Mouse (Mus musculus): Measurements from ENCODE around the gene Rpl36al.
"Not testable (repeated sequence)": the region's sequence is repeated elsewhere in the genome, so short reads cannot be mapped to it uniquely, and the experiment has no call there.

Rpl36al gene

DNA sequence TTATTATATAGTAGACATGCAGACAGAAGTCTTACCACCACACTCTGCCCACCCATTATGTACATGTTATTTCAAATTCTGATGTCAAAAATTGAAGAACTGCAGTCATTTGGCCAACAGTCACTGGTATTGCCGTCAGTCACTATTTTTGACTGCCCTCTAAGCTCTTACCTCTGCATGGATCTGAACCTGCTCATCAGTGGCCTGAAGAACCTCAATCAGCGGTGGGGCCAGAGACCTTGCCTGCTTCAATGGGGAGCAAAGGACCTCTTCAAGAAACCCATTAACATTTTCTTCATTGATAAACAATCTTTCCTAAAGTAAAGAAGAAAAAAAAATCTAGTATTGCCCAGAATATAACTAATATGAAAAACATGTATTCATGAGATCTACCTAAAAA lies 8.8 kb upstream of the Rpl36al start:
- DNase-seq (ENCODE audit: low read depth), result no peak

DNA sequence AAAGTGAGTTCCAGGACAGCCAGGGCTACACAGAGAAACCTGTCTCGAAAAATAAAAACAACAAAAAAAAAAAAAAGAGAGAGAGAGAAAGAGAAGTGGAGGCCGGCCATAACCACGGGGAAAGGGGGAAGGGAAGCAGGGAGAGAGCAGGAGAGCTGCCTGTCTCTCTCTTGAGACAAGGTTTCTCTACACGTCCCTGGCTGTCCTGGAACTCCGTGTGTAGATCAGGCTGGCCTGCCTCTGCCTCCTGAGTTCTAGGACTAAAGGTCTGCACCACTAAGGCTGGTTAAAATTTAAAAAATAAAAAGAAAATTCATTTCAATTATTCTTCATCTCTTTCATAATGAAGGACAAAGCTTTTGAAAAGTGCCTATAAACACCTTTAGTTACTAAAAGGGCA lies 7.5 kb upstream of the Rpl36al start:
- no peak for DNase-seq (ENCODE audit: low read depth)

DNA sequence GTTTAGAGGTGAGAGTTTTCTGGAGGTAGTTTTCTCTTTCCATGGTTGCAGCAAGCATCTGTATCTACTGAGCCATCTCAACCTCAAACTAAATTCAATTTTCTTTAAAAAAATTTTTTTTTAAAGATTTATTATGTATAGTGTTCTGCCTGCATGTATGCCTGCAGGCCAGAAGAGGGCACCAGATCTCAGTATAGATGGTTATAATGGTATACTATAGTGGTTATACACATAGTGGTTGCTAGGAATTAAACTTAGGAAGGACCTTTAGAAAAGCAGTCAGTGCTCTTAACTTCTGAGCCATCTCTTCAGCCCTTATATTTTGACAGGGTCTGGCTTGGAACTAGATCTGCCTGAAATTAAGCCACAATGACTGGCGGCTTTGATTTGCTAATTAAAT lies 6.6 kb upstream of the Rpl36al start:
- DNase-seq (ENCODE audit: low read depth), result no peak

- DNase-seq (ENCODE audit: low read depth), result no peak
These were observed 6.2 kb upstream of the Rpl36al start for GRCm38 (mm10) chr12:69190074-69190473.

DNA sequence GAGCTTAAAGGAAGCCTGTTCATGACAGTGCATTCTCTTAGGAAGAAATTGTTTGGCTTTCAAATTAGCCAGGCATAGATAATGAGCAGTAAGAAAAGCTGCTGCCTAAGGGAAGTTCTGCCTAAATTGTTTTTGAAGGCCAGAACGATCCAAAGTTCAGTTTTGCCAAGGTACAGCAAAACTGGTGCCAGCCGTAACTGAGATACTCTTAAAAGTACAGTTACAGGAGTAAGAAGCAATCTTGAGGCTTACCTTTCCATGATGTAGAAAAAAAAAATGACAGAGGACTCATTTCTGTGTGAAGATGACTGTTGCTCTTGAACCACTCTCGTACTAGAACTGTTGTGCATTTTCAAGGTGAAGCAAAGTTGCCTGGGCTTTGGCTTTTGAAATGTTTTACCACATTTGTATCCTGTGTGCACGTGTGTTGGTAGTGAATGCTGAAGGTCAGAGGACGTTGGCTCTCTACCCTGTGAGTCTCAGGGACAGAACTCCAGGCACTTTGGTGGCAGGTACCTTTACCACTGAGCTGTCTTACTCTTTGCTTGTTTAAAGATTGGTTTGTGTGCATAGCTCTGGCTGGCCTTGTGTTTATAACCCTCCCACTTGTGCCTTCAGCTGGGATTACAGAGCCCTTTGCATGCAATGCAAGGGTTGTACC lies 3.1 kb upstream of the Rpl36al start:
- no peak for DNase-seq (ENCODE audit: low read depth)

DNA sequence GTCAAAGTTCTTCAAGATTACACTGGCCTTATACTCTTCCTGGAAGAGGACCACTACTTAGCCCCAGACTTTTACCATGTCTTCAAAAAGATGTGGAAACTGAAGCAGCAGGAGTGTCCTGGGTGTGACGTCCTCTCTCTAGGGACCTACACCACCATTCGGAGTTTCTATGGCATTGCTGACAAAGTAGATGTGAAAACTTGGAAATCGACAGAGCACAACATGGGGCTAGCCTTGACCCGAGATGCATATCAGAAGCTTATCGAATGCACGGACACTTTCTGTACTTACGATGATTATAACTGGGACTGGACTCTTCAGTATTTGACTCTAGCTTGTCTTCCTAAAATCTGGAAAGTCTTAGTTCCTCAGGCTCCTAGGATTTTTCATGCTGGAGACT lies 1.5 kb upstream of the Rpl36al start:
- DNase-seq (ENCODE audit: low read depth), result no peak

GRCm38 (mm10) chr12:69184342-69185295 lies 736 bp upstream of the Rpl36al start:
- no peak for DNase-seq (ENCODE audit: low read depth)

DNA sequence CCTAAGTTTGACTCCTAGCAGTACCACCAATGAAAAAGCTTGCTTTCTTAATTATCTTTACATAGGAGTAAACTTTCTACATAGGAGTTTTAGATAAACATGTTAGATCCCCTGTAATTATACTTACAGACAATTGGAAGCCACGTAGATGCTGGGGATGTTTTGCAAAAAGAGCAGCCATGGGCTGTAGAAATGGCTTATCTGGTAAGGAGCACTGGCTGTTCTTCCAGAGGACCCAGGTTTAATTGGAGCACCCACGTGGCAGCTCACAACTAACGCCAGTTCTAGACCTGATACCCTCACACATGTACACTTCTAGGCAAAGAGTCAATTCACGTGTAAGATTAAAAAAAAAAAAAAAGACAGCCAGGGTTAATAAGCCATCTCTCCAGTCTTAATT lies 2.1 kb downstream of the Rpl36al start:
- no peak for DNase-seq (ENCODE audit: low read depth)

DNA sequence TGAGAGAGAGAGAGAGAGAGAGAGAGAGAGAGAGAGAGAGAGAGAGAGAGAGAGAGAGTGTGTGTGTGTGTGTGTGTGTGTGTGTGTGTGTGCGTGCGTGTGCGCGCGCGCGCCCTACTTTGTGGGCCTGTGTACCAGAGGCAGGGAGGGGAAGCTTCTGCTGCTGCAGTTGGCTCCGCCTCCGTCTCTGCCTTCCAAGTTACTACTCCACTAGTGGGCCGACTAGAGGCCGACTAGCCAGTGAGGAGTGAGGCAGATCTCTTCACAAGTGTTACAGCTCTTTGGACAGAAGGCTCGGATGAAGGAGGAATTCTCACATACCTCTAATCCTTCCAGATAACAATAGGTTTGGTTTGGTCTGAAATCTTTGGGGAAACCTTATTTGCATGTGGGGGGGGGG lies 4.5 kb downstream of the Rpl36al start:
- DNase-seq (ENCODE audit: low read depth), result no peak

GRCm38 (mm10) chr12:69177526-69177925 lies 6.4 kb downstream of the Rpl36al start:
- no peak for DNase-seq (ENCODE audit: low read depth)

DNA sequence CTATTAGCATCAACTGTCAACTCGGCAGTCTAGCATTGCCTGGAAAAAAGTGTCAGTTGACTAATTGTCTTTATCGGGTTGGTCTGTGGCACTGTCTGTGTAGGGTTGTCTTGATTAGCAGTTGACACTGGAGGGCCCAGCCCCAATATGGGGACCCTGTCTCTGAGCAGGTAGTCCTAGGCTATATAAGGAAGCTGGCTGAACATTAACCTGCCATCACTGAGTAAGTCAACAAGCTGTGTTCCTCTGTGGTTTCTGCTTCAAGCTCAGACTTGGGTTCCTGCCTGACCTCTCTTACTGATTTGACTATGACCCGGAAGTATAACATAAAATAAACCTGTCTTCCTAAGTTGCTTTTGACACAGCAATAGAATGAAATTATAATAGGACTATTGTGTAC lies 7.9 kb downstream of the Rpl36al start:
- DNase-seq (ENCODE audit: low read depth), result no peak

DNA sequence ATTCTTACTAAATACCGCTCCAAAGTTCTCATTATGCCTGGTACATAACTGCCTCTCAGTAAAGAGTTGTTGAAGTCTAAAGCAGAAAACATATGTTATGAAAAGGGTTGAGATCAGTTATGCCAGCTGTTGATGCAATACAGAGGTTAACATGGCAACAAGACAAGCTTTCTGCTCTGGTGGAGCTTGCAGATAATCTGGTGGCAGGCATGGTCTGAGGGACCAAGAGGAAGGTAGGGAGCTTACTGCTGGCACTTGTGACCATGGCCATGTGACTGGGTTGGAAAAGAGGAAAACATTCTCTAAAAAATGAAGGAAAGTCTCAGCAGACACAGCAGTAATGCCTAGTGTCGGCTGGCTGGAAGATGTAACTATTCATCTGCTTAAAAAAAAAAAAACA lies 12.6 kb downstream of the Rpl36al start:
- DNase-seq (ENCODE audit: low read depth), result no peak

DNA sequence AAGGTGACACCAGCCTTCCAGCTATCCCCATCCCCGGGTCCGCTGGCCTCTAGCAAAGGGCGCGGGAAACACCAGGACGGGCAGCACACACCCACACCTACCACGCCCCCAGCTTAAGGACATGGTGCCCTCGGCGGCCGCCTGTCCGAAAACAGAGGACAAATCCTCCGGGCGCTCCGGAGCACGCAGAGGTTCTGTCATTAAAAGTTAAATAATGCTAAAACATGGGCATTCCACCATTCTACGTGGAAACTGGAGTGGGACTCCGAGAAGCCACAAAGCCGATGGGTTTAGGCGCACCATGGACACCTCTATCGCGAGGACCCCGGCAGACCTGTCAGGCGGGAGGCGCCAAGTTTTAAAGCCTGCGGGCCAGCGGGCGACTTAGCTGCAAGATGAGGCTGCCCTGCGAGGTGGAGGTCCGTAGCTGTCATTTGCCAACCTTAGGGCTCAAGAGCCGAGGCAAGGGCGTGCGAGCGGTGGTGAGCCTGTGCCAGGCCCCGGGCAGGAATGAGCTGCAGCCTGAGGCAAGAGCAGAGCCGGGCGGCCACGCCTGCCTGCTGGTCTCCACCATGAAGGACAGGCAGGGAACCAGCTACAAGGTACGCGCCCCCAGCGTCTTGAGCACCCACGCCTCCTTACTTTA lies 15.3 kb downstream of the Rpl36al start, which contains the start of gene Lrr1:
Lrr1 (plus strand) TSS at position 354 of the 646 bp plus-strand sequence.
- peak; percentile 79 for DNase-seq (ENCODE audit: low read depth)

GRCm38 (mm10) chr12:69167656-69168460 lies 16.0 kb downstream of the Rpl36al start:
- no peak for DNase-seq (ENCODE audit: low read depth)

GRCm38 (mm10) chr12:69166861-69167581 lies 16.9 kb downstream of the Rpl36al start:
- DNase-seq (ENCODE audit: low read depth), result not testable (repeated sequence)

DNA sequence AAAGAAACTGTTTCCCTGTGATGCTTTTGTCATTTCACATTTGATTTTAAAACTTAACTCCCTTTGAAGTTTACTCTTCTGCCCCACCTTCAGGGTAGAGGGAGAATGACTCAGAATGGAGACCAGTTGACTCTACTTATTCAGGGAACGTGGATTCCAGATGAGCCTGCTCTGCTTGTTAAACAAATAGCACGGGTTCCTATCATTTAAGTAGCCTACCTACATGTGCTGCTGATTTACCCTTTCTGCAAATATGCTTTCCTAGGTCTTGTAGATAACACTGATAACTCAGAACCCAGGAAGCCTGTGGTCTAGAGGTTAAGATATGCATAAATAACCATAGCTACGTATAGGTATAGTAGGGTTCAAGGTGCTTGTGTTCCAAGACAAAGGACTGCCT lies 19.0 kb downstream of the Rpl36al start:
- DNase-seq (ENCODE audit: low read depth), result no peak

DNA sequence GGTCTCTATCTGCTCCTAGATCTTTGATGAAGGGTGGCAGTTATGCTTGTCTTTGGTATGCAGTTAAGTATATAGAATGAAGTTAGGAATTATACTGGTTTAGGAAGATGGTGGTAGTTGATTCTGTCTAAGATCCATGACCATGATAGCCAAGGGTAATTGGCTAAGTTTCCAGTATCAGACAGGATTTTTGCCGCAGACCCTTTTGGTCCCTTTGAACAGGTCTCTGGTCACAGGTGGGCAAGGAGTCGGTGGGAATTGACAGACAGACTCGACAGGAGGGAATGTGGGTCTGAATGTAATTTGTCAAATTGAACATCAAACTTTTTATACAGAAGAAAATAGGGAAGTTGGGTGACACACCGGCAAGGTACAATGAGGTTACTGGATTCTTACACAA lies 20.3 kb downstream of the Rpl36al start:
- not testable (repeated sequence) for DNase-seq (ENCODE audit: low read depth)

- DNase-seq (ENCODE audit: low read depth), result not testable (repeated sequence)
These were observed 23.2 kb downstream of the Rpl36al start for GRCm38 (mm10) chr12:69160677-69161076.

DNA sequence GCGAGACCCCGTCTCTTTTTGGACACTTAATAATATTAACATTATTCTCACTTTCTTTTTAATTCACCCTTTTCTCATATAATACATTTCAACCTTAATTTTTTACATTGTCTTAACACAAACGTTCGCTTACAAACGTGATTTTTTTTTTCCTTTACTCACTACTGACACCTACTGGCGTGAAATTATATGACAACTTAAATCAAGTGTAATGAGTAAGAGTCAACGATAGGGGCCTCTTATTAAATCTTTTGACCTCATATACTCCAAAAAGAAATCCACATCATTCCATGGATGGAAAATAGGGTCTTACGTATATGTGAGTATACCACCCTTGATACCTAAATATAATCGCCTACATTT lies 24.3 kb downstream of the Rpl36al start:
- DNase-seq (ENCODE audit: low read depth), result peak; percentile 74

GRCm38 (mm10) chr12:69158765-69159577 lies 24.9 kb downstream of the Rpl36al start, which contains the start of gene Rps29:
Gene Rps29 (minus strand): TSS chr12:69159186.
- peak; percentile 98 for DNase-seq (ENCODE audit: low read depth)

Data from fibroblast of lung, adult 2 months (primary cell).